Mouse (Mus musculus): ENCODE measurements around the gene Mib2.
"Not testable (repeated sequence)": the region's sequence is repeated elsewhere in the genome, so short reads cannot be mapped to it uniquely, and the experiment has no call there.

Mib2 gene

DNA sequence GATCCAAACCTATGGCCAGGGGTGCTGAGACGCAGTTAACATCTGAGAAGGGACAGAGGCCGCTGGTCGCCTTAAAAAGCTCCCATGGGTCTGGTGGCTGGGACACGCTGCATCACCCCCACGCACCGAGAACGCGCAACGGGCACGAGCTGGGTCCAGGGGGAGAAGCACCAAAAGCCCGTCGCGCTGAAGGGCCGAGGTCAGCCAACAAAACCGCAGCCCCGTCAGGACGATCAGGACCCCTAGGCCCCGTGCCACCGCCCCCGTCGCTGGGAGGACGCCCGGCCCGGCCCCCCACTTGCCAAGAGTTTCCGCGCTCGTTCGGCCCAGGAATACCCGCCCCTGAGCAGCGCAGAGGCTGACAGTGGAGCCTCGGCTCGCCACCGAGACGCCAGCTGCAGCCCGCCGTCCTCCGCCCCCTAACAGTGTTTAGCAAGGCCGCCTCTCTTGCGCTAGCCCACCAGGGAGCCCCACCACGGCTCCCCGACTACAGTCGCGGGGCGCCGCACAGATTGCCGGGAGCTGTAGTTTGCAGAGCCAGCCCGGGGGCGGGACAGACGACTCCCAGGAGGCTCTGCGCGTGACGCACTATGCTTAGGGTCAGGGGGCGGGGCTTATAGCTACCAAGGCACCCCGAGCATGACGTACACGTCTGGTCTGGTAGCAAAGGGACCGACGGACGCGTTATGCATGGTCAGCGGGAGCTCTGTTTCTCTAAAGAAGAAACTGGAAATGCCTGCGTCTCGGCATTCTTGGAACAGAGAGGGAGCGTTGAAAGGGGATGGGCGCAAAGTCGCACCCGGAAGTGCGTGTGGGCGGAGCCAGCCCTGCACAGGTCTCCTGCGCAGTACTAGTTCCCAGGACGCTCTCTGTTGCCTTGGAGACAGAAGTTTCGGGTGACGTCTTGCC, at the start of gene Mib2:
Gene Mib2 (minus strand): TSS at position 510 of the 909 bp plus-strand sequence.
- DNase-seq (ENCODE audit: extremely low read depth, low read depth, low spot score): peak; percentile 47

DNA sequence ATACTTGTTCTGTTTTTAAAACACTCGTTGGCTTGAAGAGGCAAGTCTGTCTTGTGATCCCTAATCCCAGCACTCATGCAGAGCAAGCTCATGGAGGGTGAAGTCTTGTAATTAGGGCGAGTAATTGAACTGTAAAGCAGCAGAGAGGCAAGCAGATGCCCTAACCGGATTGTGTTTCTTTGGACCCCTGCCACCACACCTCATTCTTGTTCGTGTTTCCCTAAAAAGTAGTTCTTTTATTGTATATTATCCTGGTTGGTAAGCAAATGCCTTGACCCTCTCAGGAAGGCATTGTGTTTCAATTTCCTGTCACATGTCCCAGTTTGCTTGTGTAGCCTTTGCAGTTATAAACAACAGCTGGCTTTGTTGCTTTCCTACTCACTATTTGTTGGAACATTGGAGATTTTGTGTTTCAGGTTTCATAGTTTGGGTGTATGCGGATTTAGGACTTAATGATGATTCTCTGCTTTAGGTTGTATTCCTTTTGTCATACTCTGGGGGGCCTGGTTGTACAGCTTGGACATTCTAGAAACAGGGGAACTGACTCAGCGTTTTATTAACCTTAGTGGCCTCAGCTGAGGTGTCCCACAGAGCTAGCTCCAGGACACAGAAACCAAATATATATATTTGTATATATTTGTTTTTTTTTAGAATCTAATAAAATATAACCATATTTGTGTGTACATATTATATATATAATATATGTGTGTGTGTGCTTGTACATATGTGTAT, 41.7 kb upstream of the Mib2 start:
- no peak for DNase-seq (ENCODE audit: extremely low read depth, low read depth, low spot score)

DNA sequence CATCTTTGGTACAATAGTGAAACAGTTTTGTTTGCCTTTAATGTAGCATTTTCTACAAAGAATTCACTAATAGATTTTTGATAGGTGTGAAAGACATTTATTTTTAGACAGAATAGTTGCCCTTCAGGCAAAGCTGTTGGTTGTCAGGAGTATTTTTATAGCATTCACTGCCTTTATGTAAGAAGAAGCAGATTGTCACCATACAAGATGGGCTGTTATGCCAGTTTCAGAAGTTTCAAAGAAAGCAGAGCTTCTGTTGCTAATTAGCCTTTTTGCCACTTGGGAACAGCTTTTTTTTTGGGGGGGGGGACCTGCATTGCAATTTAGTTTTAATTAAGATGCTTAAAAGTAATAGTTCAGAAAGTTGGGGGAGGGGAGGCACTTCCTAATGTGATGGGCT, 40.0 kb upstream of the Mib2 start:
- DNase-seq (ENCODE audit: extremely low read depth, low read depth, low spot score): no peak

DNA sequence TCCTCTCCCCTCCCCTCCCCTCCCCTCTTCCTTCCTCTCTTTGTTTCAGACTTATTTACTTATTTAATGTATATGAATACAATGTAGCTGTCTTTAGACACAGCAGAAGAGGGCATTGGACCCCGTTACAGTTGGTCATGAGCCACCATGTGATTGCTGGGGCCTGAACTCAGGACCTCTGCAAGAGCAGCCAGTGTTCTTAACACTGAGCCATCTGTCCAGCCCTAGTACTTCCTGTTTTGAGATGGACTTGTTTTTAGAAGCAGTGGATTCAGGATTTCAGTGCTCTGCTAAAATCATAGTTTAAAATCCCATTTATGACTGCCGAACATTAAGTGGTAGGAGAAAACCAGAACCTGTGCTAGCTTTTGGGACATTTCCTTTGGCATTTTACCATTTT, 39.6 kb upstream of the Mib2 start:
- no peak for DNase-seq (ENCODE audit: extremely low read depth, low read depth, low spot score)

DNA sequence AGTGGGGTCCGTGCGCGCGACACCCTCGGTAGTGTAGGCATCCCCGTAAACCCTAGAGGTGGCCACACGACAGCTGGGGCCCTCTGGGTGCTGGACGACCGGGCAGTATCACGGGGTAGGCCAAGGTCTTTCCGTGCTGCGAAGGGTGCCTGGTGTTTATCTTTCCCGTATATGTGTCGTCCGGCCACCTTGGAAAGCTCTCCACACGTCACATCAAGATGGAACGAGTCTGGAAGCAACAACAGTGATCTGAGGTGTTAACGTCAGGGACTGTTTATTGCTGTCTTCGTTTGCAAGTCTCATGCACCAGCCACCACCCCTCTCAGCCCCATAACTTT, 36.6 kb upstream of the Mib2 start:
- no peak for DNase-seq (ENCODE audit: extremely low read depth, low read depth, low spot score)

DNA sequence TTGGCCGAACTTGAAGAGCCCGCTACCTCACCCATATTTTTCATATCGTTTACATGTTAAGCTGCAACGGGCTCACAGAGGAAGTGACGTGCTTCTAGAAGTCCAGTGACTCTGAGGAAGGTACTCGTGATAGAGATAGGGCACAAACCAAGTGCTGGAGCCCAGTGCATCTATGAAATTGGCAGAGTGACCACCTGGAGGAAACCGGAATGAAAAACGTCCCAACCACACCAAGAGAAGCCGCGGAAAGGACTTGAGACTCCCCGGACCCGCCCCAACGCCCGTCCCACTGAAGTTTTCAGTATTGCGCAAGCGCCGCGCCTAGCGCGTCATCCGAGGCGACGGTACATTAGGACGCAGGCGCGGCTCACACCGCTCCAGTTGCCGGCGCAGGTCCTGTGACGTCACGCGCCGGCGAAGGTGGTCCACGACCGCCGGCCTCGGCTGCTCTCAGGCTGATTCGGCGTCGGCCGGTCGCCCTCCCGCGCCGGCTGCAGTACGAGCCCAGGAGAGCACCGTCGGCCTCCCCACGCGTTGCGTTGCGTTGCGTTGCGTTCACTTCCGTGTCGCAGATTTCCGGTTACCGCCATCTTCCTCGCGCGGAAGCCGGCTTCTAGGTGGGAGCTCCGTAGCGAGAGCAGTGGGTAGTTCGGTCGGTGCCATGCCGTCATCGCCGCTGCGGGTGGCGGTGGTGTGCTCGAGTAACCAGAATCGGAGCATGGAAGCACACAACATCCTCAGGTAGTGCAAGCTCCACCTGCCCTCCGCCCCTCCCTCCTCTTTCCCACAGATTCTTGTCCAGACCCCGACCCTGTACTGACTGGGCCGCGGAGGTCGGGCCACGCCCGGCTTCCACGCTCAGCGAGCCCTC, 36.0 kb upstream of the Mib2 start, which contains the start of gene Ssu72:
Gene Ssu72 (plus strand): TSS at position 80 of the 871 bp plus-strand sequence.
- no peak for DNase-seq (ENCODE audit: extremely low read depth, low read depth, low spot score)

DNA sequence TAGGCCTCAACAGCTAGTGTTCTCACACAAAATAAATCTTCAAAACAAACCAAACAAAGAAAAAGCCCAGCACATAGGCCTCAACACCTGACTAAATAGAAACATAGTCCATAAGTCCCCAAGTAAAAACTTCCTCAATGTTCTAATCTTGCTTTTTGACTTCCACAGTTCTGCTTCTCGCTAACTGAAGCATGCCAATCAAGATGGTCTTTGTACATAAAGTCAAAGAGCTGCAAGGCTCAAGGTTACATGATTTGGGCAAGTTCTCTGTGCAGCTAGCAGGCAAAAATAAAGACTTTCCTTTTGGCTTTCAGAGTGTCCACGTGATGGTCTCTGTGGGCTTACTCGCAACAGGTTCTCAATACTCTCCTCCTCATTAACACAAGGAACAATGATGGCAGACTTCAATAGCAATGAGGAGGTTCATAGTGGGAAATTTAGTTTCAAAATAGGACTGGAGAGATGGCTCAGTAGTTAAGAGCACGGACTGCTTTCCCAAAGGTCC, 34.5 kb upstream of the Mib2 start:
- no peak for DNase-seq (ENCODE audit: extremely low read depth, low read depth, low spot score)

DNA sequence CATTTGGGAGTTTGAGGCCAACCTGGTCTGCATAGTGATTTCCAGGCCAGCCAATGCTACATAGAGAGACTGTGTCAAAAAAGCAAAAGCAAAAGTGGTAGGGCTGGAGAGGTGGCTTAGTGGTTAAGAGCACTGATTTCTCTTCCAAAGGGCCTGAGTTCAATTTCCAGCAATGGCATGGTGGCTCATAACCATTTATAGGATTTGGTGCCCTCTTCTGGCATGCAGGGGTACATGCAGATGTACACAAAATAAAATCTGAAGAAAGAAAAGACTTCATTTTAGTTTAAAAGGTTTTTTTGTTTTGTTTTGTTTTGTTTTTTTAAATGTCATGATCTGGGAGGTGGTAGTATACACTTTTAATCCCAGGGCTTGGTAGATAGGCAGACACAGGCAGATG, 31.4 kb upstream of the Mib2 start:
- DNase-seq (ENCODE audit: extremely low read depth, low read depth, low spot score): no peak

DNA sequence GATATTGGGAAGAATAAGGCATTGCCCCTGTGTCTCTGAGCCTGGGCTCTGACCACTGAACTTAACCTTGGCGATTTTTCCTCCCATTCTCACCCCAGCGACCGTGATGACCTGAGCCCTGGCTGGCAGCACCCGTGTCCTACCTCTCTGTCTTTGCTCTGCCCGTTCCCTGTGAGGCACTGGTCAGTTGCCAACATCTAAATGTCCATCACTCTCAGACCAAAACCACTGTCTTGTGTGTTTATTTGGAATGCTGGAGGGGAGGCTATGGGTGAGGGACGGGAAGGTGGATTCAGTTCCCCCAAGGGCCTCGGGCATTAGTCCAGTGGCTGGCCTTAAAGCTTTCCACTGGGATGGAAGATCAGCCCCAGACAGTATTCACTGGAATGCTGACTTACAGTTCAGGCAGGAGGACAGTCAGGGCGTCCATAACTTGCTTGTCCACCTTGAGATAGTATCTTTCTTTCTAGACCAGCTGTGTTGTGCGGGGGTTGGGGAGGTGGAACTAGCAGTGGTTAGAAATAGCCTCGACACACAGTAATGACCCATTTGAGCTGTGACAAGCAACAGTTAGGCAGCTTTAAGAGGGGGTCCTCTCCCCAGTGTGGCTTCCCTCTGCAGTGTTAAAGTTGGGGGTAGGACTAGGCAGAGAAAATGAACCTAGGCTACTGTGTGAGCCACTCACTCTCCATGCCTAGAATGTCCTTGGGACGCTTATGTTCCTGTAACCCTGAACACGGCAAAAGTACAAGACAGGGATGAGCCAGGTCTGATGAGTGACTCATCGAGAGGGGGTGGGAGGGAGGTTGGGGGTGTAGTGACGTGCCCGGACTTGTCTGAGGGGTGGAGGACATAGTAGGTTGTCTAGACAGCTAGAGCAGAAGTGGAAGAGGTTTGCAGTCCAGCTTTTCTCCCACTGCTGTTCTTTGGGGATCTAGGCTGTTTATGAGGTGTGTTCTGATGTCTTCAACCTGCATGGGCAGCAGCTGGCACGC, 27.6 kb upstream of the Mib2 start:
- peak; percentile 34 for DNase-seq (ENCODE audit: extremely low read depth, low read depth, low spot score)

DNA sequence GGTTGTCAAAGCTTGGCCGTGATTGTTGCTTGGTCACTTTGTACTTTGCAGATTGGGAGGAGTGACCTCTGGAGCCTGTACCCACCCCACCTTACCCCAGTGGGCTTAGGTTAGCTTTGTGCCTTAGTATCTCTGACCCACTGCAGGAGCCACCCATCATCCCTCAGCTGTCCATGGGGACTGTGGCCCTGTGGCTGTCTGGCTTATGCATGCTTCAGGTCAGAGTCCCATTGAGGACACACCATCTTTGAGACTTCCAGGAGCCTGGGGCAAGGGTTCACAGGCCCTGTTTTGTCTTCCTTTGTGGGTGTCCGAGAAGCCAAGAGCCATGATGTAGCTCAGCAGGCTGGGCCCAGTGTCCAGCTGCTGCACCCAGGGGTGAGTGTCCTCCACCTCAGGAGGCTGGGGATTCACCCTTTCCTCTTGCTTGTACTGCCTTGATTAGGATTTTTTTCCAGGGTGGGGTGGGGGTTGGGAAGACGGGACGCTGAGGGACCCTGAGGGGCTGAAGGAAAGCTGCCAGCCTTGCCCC, 26.6 kb upstream of the Mib2 start:
- no peak for DNase-seq (ENCODE audit: extremely low read depth, low read depth, low spot score)

DNA sequence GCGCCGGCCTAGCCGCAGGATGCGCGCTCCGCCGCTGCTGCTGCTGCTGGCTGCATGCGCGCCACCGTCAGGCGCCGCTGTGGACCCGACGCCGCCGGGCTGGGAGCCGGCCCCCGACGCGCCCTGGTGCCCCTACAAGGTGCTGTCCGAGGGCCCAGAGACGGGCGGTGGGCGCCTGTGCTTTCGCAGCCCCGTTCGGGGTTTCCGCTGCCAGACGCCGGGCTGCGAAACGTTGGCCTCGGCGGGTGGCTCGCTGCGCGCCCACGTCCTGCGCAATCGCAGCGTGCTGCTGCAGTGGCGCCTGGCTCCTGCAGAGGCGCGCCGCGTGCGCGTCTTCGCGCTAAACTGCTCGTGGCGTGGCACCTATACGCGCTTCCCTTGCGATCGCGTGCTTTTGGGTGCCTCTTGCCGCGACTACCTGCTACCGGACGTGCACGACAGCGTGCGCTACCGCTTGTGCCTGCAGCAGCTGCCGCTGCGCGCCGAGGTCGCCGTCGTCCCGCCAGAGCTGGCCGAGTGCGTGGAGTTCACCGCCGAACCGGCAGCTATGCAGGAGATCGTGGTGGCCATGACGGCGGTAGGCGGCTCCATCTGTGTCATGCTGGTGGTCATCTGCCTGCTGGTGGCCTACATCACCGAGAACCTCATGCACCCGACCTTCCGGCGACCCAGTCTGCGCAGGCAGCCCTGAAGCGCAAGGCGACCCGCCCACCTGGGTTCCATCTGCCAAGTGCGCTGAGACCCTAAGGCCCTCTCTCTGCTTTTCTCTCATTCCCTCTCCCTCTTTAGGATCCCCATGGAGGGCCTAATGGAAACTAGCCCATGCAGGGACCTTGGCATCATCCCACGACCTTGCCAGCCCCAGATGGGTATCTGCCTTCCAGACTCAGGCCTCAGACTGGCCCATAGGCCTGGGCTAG, 25.7 kb upstream of the Mib2 start:
- no peak for DNase-seq (ENCODE audit: extremely low read depth, low read depth, low spot score)

DNA sequence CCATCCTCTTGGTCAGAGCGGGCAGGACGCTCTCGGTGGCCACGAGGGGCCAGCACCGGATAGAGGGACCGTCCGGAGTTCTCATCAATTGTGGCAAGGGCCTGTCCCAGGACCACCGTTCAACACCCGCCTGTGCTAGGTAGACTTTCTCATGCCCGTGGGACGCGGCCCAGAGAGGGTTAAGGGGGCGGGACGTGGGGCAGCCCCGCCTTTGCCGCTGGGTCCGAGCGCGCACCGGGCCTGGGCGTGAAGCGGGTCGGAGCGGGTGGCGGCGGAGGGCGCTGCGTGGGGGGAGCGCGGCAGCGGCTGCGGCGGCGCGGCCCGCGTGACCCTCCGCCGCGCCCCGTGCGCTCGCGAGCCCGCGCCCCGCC, 25.1 kb upstream of the Mib2 start, which contains the start of gene Fndc10:
Gene Fndc10 (plus strand): TSS at position 232 of the 371 bp plus-strand sequence.
- DNase-seq (ENCODE audit: extremely low read depth, low read depth, low spot score): no peak

DNA sequence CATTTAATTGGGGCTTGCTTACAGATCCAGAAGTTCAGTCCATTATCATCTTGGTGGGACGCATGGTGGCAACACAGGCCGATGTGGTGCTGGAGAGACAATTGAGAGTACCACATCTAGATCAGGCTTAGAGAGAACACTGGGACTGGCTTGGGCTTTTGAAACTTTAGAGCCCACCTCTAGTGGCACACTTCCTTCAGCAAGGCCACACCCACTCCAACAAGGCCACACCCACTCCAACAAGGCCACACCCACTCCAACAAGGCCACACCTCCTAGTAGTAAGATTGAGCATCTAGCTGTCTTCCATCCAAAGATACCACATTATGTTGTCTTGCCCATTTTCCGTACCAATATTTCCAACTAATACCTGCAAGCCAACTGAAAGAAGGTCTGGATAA, 23.4 kb upstream of the Mib2 start:
- DNase-seq (ENCODE audit: extremely low read depth, low read depth, low spot score): no peak

DNA sequence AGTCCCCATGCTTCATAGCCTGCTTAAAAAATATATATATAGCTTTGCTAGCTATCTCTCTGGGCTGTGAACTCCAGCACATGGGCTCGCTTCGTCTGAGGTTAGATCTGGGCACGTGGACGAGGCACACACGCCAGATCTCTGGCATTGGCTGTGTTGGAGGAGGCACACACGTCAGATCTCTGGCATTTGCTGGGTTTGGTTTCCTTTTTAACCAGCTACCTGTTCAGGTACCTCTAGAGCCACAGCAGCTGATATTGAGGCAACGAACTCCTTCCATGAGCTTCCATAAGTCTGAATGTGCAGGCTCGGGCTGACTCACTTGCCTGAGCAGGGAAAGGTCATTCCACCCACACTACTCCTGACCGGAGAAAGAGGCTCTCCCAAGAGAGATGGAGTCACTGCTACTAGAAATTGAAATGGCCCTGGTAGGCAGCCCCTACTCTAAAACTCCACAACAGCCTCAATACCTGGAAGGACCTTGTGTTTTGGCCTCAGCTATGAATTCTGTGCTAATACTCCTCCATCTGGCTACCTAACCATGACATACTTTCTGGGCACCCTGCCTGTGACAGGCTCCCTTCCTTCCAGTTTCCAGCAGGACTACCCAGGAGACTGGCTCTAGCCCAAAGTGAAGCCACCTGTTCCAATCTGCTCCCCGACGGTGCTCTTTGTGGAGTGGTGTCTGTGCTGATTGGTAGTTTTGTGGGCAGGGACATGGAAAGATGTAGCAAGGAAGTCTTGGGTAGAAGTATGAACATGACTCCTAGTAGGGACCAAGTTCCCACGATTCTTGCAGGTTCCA, 21.8 kb upstream of the Mib2 start:
- DNase-seq (ENCODE audit: extremely low read depth, low read depth, low spot score): no peak

DNA sequence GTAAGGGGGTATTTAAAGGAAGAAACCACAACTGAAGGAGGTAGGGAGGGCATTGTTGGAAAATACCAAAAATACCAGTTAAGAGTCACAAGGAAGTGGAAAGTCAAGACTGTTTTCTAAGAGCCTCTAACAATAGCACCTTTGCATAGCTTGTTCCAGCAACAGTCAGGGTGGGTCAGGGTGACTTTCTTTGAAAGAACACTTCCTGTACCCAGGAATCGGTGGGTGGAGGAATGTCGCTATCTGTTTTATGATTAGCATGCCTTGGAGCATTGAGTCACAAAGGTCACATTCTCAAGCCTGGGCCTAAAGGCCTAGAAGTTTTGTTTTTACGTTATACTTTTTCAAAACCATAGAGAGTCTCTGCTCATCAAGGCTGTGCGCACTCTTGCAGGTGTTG, 18.8 kb upstream of the Mib2 start:
- not testable (repeated sequence) for DNase-seq (ENCODE audit: extremely low read depth, low read depth, low spot score)

DNA sequence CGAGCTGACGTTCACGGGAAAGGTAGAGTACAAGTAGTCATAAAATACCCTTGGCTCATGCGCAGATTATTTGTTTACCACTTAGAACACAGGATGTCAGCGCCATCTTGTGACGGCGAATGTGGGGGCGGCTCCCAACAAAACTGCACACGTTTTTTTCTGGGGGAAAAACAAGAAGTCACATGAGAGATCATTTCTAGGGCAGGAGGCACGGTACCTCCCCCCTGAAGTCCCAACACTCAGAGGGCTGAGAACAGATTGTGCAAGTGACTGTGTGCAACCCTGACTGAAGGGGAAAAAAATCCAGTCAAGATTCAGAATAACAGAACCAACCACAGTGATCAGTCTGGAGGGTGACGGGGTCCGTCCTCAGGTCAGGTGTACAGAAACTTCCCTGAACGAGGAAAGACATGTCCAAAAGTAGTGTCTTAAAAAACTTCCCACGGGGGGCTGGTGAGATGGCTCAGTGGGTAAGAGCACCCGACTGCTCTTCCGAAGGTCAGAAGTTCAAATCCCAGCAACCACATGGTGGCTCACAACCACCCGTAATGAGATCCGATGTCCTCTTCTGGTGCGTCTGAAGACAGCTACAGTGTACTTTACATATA, 14.8 kb upstream of the Mib2 start:
- DNase-seq (ENCODE audit: extremely low read depth, low read depth, low spot score): not testable (repeated sequence)

DNA sequence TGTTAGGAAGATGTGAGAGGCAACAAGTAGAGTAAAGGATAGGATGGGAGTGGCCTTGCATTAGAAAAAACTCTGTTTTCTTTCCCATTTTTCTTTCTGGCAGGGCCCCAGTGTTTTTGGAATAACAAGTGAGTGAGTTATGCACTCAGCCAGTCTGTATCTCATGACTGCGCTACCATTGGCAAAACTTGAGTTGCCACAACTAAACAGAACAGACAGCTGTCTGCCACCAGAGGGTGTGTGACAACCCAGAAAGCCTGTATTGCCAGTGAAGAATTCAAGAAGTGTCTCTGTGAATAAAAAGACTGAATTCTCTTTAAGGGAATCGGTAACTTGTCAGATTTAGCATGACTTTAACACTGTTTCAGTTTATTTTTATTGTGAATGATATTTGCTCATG, 7.0 kb upstream of the Mib2 start:
- no peak for DNase-seq (ENCODE audit: extremely low read depth, low read depth, low spot score)

All from fat pad, adult 2 months (tissue).